Mouse (Mus musculus) heart, embryonic 15.5 days (tissue): ENCODE measurements at regions not wholly inside any gene's neighbourhood (a gene's known extent, or its start where the extent isn't known, plus 50 kb on each side); places are given as distances from the start of the nearest gene placed in this dataset.
A peak's percentile ranks its signal among the peaks of the same experiment; 100 is the strongest.

Experiments
- ATAC-seq: fragments of 200-750 bp; cut with Nextera tagmentation; replicated peaks from 2 replicates; pipeline ENCODE4 v1.8.0; 2017; ENCODE audit warnings: low read depth, moderate TSS enrichment; ENCODE audit not compliant: insufficient number of reproducible peaks, insufficient read depth, low FRiP score
- H3K27ac ChIP-seq: fragments of 300-500 bp; sonication (generic); 2 replicates; pipeline ENCODE4 v1.5.1; 2015; ENCODE audit warnings: mild to moderate bottlenecking, inconsistent platforms
- H3K27me3 ChIP-seq: fragments of 300-500 bp; sonication (generic); 2 replicates; pipeline ENCODE4 v1.6.1; 2015; ENCODE audit warnings: inconsistent platforms
- H3K36me3 ChIP-seq: fragments of 300-500 bp; sonication (generic); 2 replicates; pipeline ENCODE4 v1.6.1; 2015; ENCODE audit warnings: mild to moderate bottlenecking, inconsistent platforms
- H3K4me1 ChIP-seq: fragments of 300-500 bp; sonication (generic); replicated peaks from 2 replicates; pipeline ENCODE4 v1.6.1; 2015; ENCODE audit warnings: inconsistent platforms
- H3K4me2 ChIP-seq: fragments of 300-500 bp; sonication (generic); 2 replicates; pipeline ENCODE4 v1.6.1; 2015; ENCODE audit warnings: inconsistent platforms, mild to moderate bottlenecking, moderate library complexity
- H3K4me3 ChIP-seq: fragments of 300-500 bp; sonication (generic); 2 replicates; pipeline ENCODE4 v1.5.1; 2015; ENCODE audit warnings: mild to moderate bottlenecking, inconsistent platforms
- H3K9ac ChIP-seq: fragments of 300-500 bp; sonication (generic); 2 replicates; pipeline ENCODE4 v1.6.1; 2015; ENCODE audit warnings: mild to moderate bottlenecking, inconsistent platforms
- H3K9me3 ChIP-seq: fragments of 300-500 bp; sonication (generic); replicated peaks from 2 replicates; pipeline ENCODE4 v1.6.1; 2016; ENCODE audit warnings: inconsistent platforms
- WGBS: fragments of 180-500 bp; shearing (Covaris S2); methylation state at CpG from one replicate; pipeline ENCODE4 v1.1.7; 2015; ENCODE audit warnings: mixed read lengths; 5-methylcytosine and 5-hydroxymethylcytosine counted together

DNA sequence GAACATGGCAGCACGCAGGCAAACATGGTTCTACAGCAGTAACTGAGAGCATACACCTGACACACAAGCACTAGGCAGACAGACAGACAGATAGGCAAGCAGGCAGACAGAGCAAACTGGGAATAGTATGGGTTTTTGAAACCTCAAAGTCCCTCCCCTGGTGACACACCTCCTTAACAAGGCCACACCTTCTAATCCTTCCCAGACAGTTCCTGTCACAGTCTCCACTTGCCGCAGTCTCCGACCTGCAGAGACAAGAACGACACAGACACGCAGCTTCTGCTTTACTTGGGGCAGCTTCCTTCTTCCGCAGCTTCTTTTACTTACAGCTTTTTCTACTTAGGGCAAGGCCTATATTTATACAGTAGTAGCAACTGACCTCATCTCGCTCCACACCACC is 155.9 kb upstream of the Cadm1 start:
- no peaks in the 10 kb centered on the region for H3K9me3 ChIP-seq
- H3K27ac ChIP-seq: no peak overlapping the region
- no peaks in the 10 kb centered on the region for H3K36me3 ChIP-seq
- 94% methylated on average over 7 of the region's 7 CpGs for WGBS
- H3K27me3 ChIP-seq: peaks cover 20% of the 10 kb centered on the region
- H3K4me1 ChIP-seq: peaks cover 13% of the 10 kb centered on the region
- no peak overlapping the region for H3K9ac ChIP-seq
- H3K4me2 ChIP-seq: no peak overlapping the region
- no peak for ATAC-seq
- H3K4me3 ChIP-seq: no peak overlapping the region

- peak; percentile 93 for ATAC-seq
- H3K9ac ChIP-seq: no peak overlapping the region
- H3K4me1 ChIP-seq: peaks cover 18% of the 10 kb centered on the region
- peak overlapping the region; percentile 37; the same call in 1 of the 2 replicates for H3K27ac ChIP-seq
- 9% methylated on average over 1 of the region's 1 CpGs for WGBS
- no peak overlapping the region for H3K4me2 ChIP-seq
- H3K4me3 ChIP-seq: no peak overlapping the region
- H3K36me3 ChIP-seq: no peaks in the 10 kb centered on the region
- no peaks in the 10 kb centered on the region for H3K9me3 ChIP-seq
- H3K27me3 ChIP-seq: peaks cover 38% of the 10 kb centered on the region
Observed at GRCm38 (mm10) chr9:47376645-47377044, 153.3 kb upstream of the Cadm1 start.

- H3K4me2 ChIP-seq: no peak overlapping the region
- no peak for ATAC-seq
- 65% methylated on average over 5 of the region's 5 CpGs for WGBS
Observed at GRCm38 (mm10) chr9:47378541-47378940, 151.4 kb upstream of the Cadm1 start.

DNA sequence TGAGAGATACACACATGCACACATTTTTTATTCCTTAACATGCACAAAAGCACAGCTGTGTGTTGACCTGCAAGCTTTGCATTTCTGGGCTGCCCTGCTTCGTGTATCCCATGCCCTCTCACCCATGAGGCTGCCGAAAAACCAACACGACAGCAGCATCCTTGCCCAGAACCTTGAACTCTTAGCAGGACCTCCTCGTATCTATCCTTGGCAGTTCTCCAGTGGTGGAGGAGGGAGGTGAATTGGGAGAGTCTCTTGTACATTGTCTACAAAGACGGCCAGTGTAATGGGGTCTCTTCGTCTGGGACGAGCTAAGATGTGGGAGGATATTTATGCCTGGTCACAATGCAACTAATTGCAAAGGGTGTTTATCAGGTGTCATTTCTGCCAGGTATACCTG is 149.6 kb upstream of the Cadm1 start:
- Histone ChIP-seq H3K27ac (no peak overlapping the region), H3K4me3 (no peak overlapping the region), H3K9ac (no peak overlapping the region), H3K36me3 (no peaks in the 10 kb centered on the region), H3K27me3 (peaks cover 51% of the 10 kb centered on the region), H3K4me2 (no peak overlapping the region), H3K4me1 (peaks cover 18% of the 10 kb centered on the region), H3K9me3 (no peaks in the 10 kb centered on the region)
- 63% methylated on average over 7 of the region's 7 CpGs for WGBS
- no peak for ATAC-seq

More at GRCm38 (mm10) chr9:47378541-47378940, 151.4 kb upstream of the Cadm1 start:
- Histone ChIP-seq H3K9ac (no peak overlapping the region), H3K4me3 (no peak overlapping the region), H3K27ac (no peak overlapping the region), H3K36me3 (no peaks in the 10 kb centered on the region), H3K9me3 (no peaks in the 10 kb centered on the region), H3K4me1 (peaks cover 18% of the 10 kb centered on the region), H3K27me3 (peaks cover 36% of the 10 kb centered on the region)

DNA sequence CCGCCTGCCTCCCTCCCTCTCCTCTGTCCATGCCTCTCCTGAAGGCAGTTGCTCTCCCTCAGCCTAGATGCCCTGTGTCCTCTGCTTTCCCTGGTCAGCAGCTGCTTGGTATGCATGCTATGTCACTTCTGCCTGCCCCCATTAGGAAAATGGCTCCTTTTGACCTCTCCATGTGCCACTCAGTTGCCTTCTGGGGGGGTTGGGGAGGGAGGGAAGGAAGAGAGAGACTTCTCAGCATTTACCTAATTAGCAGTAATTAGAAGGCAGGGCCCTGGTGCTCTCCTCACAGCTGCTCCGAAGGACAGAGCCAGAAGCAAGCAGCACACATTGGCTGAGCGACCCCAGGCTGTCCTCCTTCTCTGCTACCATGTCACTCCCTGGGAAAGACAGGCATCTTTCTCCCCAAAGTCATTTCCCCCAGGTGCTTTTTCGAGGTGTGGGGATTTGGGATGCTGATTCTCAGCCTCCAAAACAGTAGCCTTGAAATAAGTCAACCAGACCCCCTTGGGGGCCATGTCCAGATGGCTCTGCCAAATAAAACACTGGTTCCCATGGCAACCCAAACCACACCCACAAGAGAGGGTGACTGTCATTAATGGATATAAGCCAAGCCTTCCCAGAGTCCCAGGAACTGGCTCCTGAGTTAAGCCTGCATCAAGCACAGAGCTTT is 145.7 kb upstream of the Cadm1 start:
- peaks cover 84% of the 10 kb centered on the region for H3K27me3 ChIP-seq
- WGBS: 58% methylated on average over 4 of the region's 4 CpGs

GRCm38 (mm10) chr9:47386646-47387045 is 143.3 kb upstream of the Cadm1 start:
- H3K9ac ChIP-seq: no peak overlapping the region
- no peak overlapping the region for H3K27ac ChIP-seq
- 79% methylated on average over 11 of the region's 11 CpGs for WGBS
- H3K36me3 ChIP-seq: no peaks in the 10 kb centered on the region
- peaks cover 83% of the 10 kb centered on the region for H3K27me3 ChIP-seq
- H3K4me1 ChIP-seq: no peaks in the 10 kb centered on the region
- ATAC-seq: no peak
- H3K4me3 ChIP-seq: no peak overlapping the region
- H3K9me3 ChIP-seq: no peaks in the 10 kb centered on the region
- H3K4me2 ChIP-seq: no peak overlapping the region

More for the DNA sequence above, 145.7 kb upstream of the Cadm1 start:
- Histone ChIP-seq H3K36me3 (no peaks in the 10 kb centered on the region), H3K27ac (no peak overlapping the region), H3K9ac (no peak overlapping the region), H3K4me2 (no peak overlapping the region), H3K9me3 (no peaks in the 10 kb centered on the region), H3K4me3 (no peak overlapping the region), H3K4me1 (peaks cover 5% of the 10 kb centered on the region; the same call in 1 of the 2 replicates)
- ATAC-seq: no peak

DNA sequence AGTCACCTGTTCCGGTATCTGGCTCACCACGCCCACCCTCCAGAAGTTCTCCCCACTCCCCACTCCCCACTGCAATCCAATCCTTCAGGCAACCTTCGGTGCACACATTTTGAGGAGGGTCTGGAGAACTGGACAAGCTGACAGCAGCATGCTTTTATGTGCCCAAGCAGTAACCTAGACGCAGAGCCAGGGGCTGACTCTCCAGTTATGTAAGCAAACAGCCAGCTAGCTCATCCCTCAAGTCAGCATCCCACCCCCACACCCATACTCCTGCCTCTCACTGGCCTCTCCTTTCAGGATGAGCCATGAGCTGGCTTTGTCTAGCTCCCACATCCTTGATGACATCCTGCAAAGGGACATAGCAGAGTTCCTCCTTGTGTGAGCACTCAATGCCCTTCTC is 142.8 kb upstream of the Cadm1 start:
- Histone ChIP-seq H3K27ac (no peak overlapping the region), H3K4me2 (no peak overlapping the region), H3K4me1 (no peaks in the 10 kb centered on the region), H3K9ac (no peak overlapping the region), H3K36me3 (no peaks in the 10 kb centered on the region), H3K27me3 (peaks cover 88% of the 10 kb centered on the region), H3K9me3 (no peaks in the 10 kb centered on the region), H3K4me3 (no peak overlapping the region)
- no peak for ATAC-seq
- 61% methylated on average over 4 of the region's 4 CpGs for WGBS

DNA sequence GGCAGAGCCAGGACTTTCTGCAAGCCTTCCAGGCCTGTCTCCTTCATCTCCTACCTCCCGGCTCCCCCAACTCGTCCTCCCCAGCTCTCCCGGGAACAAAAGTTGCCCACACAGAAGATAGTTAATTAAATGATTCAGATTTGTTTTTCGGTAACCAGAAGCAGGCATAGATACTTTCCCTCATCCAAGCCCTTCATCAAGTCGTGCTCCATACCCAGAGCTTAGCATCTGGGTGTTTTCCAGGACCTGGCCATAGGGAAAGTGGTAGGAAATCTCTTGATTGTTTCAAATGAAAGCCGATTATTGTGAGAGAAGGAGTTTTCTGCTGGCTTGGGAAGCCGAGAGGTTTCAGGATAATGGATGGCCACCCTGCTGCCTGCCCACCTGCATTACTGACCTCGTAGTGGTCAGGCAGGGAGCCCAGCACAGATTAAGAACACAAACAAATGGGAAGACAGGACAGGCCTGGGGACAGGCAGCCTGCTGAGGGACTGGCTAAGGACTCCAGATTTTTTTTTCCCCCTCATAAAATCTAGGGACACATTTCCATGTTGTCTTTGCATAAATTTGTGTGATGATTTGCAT is 142.2 kb upstream of the Cadm1 start:
- H3K27ac ChIP-seq: no peak overlapping the region
- H3K4me2 ChIP-seq: no peak overlapping the region
- no peaks in the 10 kb centered on the region for H3K9me3 ChIP-seq
- no peak overlapping the region for H3K9ac ChIP-seq
- 56% methylated on average over 8 of the region's 8 CpGs for WGBS
- no peak for ATAC-seq
- peaks cover 88% of the 10 kb centered on the region for H3K27me3 ChIP-seq
- H3K4me1 ChIP-seq: no peaks in the 10 kb centered on the region
- H3K4me3 ChIP-seq: no peak overlapping the region
- H3K36me3 ChIP-seq: no peaks in the 10 kb centered on the region

- no peak overlapping the region for H3K4me3 ChIP-seq
- H3K9ac ChIP-seq: no peak overlapping the region
- no peak for ATAC-seq
- 94% methylated on average over 6 of the region's 6 CpGs for WGBS
- H3K36me3 ChIP-seq: no peaks in the 10 kb centered on the region
- no peaks in the 10 kb centered on the region for H3K4me1 ChIP-seq
- no peak overlapping the region for H3K27ac ChIP-seq
- no peaks in the 10 kb centered on the region for H3K9me3 ChIP-seq
- H3K27me3 ChIP-seq: peaks cover 97% of the 10 kb centered on the region
- no peak overlapping the region for H3K4me2 ChIP-seq
Observed at GRCm38 (mm10) chr9:47389901-47390300, 140.1 kb upstream of the Cadm1 start.

- Histone ChIP-seq H3K4me1 (no peaks in the 10 kb centered on the region), H3K9ac (no peak overlapping the region), H3K27ac (no peak overlapping the region), H3K4me3 (no peak overlapping the region), H3K27me3 (peaks cover 97% of the 10 kb centered on the region), H3K9me3 (no peaks in the 10 kb centered on the region), H3K36me3 (no peaks in the 10 kb centered on the region), H3K4me2 (no peak overlapping the region)
- no peak for ATAC-seq
- 66% methylated on average over 5 of the region's 5 CpGs for WGBS
Observed at GRCm38 (mm10) chr9:47391669-47392068, 138.3 kb upstream of the Cadm1 start.

DNA sequence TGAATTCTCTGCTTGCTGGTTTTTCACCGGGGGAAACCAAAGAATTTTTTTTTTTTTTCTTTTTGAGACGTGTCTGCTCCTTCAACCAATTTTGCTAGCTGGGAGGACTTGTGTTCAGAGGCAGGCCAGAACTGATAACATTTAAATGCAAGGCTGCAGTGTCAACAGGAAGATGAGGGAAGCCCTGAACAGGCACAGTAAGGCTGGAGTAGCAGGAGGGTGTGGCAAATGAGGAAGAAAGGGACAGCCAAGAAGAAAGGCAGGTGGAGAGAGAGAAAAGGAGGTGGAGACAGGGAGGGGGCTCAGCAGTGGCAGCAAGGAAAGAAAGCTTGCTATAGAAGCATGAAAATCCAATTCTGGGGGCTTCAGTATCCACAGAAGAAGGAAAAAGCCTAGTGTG is 130.4 kb upstream of the Cadm1 start:
- ATAC-seq: no peak
- H3K4me2 ChIP-seq: no peak overlapping the region
- no peak overlapping the region for H3K27ac ChIP-seq
- H3K36me3 ChIP-seq: no peaks in the 10 kb centered on the region
- no peak overlapping the region for H3K9ac ChIP-seq
- peaks cover 5% of the 10 kb centered on the region for H3K4me1 ChIP-seq
- WGBS: 15% methylated on average over 2 of the region's 2 CpGs
- peaks cover 97% of the 10 kb centered on the region for H3K27me3 ChIP-seq
- H3K9me3 ChIP-seq: no peaks in the 10 kb centered on the region
- no peak overlapping the region for H3K4me3 ChIP-seq
